Mouse (Mus musculus) bone marrow macrophage, adult 2 months (primary cell): ENCODE measurements around the gene Tnpo3.

ENCODE experiments used
- CTCF ChIP-seq: IDR thresholded peaks from 2 replicates; pipeline ENCODE4 v1.5.1; 2012; ENCODE audit warnings: low read depth, mild to moderate bottlenecking, low read length, moderate library complexity
- POLR2A ChIP-seq: IDR thresholded peaks from 2 replicates; pipeline ENCODE4 v1.6.1; 2012; ENCODE audit warnings: mild to moderate bottlenecking, low read depth, low read length, borderline replicate concordance

GRCm38 (mm10) chr6:29507447-29508309 lies 102.0 kb downstream of the Tnpo3 start, which contains the start of gene Kcp:
- TF ChIP-seq POLR2A: no peak
- TF ChIP-seq CTCF: no peak
